Mouse (Mus musculus): Measurements from ENCODE around the gene E130114P18Rik. TPM values are rescaled to one million over a fixed set of nuclear protein-coding genes. Genes with fewer than 3 reads are reported as not detected.

The E130114P18Rik gene
- total RNA-seq, 2 experiments from 2014 or later, result not detected

- no peak for ATAC-seq (ENCODE audit: poor library complexity, severe bottlenecking)
Observed at GRCm38 (mm10) chr4:97805896-97806808, 28.3 kb upstream of the E130114P18Rik start.

GRCm38 (mm10) chr4:97805255-97805654 lies 27.4 kb upstream of the E130114P18Rik start:
- no peak for ATAC-seq (ENCODE audit: poor library complexity, severe bottlenecking)

GRCm38 (mm10) chr4:97804638-97805037 lies 26.8 kb upstream of the E130114P18Rik start:
- no peak for ATAC-seq (ENCODE audit: poor library complexity, severe bottlenecking)

GRCm38 (mm10) chr4:97803791-97804190 lies 25.9 kb upstream of the E130114P18Rik start:
- no peak for ATAC-seq (ENCODE audit: poor library complexity, severe bottlenecking)

- ATAC-seq (ENCODE audit: poor library complexity, severe bottlenecking), result no peak
Observed at GRCm38 (mm10) chr4:97796505-97796904, 18.6 kb upstream of the E130114P18Rik start.

GRCm38 (mm10) chr4:97795957-97796356 lies 18.1 kb upstream of the E130114P18Rik start:
- ATAC-seq (ENCODE audit: poor library complexity, severe bottlenecking), result no peak

- no peak for ATAC-seq (ENCODE audit: poor library complexity, severe bottlenecking)
Observed at GRCm38 (mm10) chr4:97794865-97795264, 17.0 kb upstream of the E130114P18Rik start.

- no peak for ATAC-seq (ENCODE audit: poor library complexity, severe bottlenecking)
Observed at GRCm38 (mm10) chr4:97793931-97794330, 16.1 kb upstream of the E130114P18Rik start.

GRCm38 (mm10) chr4:97788537-97788936 lies 10.7 kb upstream of the E130114P18Rik start:
- no peak for ATAC-seq (ENCODE audit: poor library complexity, severe bottlenecking)

- no peak for ATAC-seq (ENCODE audit: poor library complexity, severe bottlenecking)
Observed at GRCm38 (mm10) chr4:97787515-97787914, 9.6 kb upstream of the E130114P18Rik start.

- ATAC-seq (ENCODE audit: poor library complexity, severe bottlenecking), result no peak
Observed at GRCm38 (mm10) chr4:97786571-97786970, 8.7 kb upstream of the E130114P18Rik start.

GRCm38 (mm10) chr4:97785547-97786271 lies 7.8 kb upstream of the E130114P18Rik start:
- no peak for ATAC-seq (ENCODE audit: poor library complexity, severe bottlenecking)

GRCm38 (mm10) chr4:97784236-97784635 lies 6.4 kb upstream of the E130114P18Rik start:
- ATAC-seq (ENCODE audit: poor library complexity, severe bottlenecking), result no peak

GRCm38 (mm10) chr4:97783073-97783879 lies 5.4 kb upstream of the E130114P18Rik start:
- no peak for ATAC-seq (ENCODE audit: poor library complexity, severe bottlenecking)

GRCm38 (mm10) chr4:97782497-97782896 lies 4.6 kb upstream of the E130114P18Rik start:
- no peak for ATAC-seq (ENCODE audit: poor library complexity, severe bottlenecking)

GRCm38 (mm10) chr4:97782069-97782468 lies 4.2 kb upstream of the E130114P18Rik start:
- no peak for ATAC-seq (ENCODE audit: poor library complexity, severe bottlenecking)

GRCm38 (mm10) chr4:97780666-97781435 lies 3.0 kb upstream of the E130114P18Rik start:
- ATAC-seq (ENCODE audit: poor library complexity, severe bottlenecking), result no peak

- no peak for ATAC-seq (ENCODE audit: poor library complexity, severe bottlenecking)
Observed at GRCm38 (mm10) chr4:97780024-97780423, 2.1 kb upstream of the E130114P18Rik start.

GRCm38 (mm10) chr4:97779003-97779930 lies 1.4 kb upstream of the E130114P18Rik start:
- no peak for ATAC-seq (ENCODE audit: poor library complexity, severe bottlenecking)
